Mouse (Mus musculus): ENCODE results near the gene Kbtbd3. TPM values are rescaled to one million over a fixed set of nuclear protein-coding genes. Genes with fewer than 3 reads are reported as not detected.

Gene Kbtbd3
- polyA plus RNA-seq, 1 experiment from 2014 or later = 6.2 TPM

Small RNAs within 50 kb of the gene (microRNA-seq; reads per million reads assigned to microRNA genes)
- not detected for gene Gm22195
- gene Gm23992 = not detected

Other genes starting within 250 kb of the Kbtbd3 start
- gene Aasdhppt, start 362 bp upstream of the Kbtbd3 start, polyA plus RNA-seq (2014; fragmentation: Nextera tagmentation; extraction: Ambion mirVana) = 31.3 and 31.5 TPM in 2 replicates
- gene Msantd4, start 66.7 kb downstream of the Kbtbd3 start, polyA plus RNA-seq (2014; fragmentation: Nextera tagmentation; extraction: Ambion mirVana) = 41.4 and 47.5 TPM in 2 replicates

Measured in intestine, embryonic 14.5 days (tissue).